Mouse (Mus musculus) megakaryocyte progenitor cell, adult 5-6 weeks (primary cell): Measurements from ENCODE around the gene Ctnnd2. TPM values are rescaled to one million over a fixed set of nuclear protein-coding genes. Genes with fewer than 3 reads are reported as not detected.

Experiments
- ATAC-seq: replicated peaks from 2 replicates; pipeline ENCODE4 v1.8.0; 2016; ENCODE audit warnings: mild to moderate bottlenecking, moderate TSS enrichment, inconsistent platforms; ENCODE audit not compliant: poor library complexity
- total RNA-seq, 2 experiments: library from RNA; stranded (forward) in 1 of 2; stranded (reverse) in 1 of 2; fragments of 157-497, 149-512 nt in 1 of 2; fragments of 200-1000 nt in 1 of 2; gene quantifications; 2 replicates each; pipeline versions ENCODE4 v1.2.3 to v1.2.4; 2015 to 2017

The Ctnnd2 gene
- total RNA-seq, 2 experiments from 2014 or later, result 0.10 TPM; not detected in 1

DNA sequence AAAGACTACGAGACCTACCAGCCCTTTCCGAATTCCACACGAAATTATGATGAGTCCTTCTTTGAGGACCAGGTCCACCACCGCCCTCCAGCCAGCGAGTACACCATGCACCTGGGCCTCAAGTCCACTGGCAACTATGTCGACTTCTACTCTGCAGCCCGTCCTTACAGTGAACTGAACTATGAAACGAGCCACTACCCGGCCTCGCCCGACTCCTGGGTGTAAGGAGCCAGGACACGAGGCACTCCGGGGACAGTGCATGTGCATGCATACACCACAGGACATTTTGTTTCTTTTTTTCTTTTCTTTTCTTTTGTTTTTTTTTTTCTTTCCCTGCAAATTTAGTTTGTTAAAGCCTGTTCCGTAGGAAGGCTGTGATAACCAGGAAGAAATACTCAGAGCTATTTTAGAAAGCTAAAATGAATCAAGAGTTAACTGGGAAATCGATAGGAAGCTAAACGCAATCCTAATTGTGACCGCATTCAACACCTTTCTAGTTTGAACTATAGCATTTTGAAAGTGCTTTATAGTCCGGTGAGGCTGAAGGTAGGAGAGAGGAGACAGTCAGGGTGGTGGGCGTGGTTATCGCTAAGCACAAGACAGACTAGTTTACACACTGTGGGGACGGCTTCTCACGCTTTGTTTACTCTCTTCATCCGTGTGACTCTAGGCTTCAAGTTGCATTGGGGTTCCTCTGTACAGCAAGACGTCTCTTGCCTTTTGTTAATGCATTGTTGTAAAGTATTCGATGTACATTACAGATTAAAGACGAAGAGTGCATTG, 855.2 kb downstream of the Ctnnd2 start:
- no peak for ATAC-seq

DNA sequence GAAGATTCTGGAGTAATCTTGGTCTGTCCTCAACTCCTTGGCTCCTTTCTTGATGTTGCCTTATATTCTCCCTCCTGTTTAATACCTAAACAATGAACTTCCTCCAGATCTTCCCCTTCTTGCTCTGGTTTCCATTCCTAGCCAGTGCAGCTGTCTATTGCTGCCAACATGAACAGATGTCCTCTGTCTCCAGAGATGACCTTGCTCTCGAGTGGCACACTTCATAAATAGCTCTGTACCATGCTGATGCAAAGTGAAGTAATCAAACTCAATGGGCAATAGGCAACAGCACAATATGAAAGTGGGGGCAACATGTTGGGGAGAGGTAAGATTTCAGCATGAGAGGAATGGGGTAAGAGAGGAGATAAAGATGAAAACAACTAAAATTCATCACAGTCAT, 872.6 kb downstream of the Ctnnd2 start:
- ATAC-seq, result no peak

DNA sequence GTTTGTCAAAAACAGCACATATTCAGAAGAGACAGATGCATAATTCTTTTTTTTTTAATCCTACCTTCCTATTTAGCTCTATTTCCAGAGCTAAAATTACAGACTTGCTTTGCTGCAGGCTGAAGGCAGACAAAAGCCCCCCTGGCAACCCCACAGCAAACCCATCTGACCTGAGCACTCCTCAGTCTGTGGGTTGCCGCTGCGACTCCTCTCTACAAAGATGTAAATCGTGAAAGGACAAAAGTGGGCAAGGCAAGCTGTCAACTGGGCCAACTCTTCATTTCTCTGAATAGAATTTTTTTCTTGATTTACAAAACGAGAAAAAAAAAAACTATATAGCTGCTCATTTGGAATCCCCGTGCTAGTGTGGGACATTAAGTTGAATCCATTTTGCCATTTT, 879.1 kb downstream of the Ctnnd2 start:
- no peak for ATAC-seq

DNA sequence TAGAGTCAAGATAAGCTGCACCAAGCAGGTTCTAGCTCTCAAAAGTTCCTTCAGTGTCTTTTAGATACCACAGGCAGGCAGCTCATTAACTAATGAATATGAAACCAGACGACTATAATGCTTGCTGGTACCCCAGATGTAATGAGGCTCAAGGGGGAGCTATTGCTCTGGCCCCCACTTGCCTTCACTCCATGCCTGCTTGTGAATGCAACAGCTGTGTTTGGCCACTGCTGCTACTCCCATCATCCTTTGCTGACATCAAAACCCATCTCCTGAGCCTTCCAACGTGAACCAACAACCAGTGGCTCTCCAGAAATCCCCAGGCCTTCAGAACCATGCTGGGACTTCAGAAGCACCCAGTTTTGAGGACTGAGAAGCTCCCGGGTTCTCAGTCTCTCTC, 883.8 kb downstream of the Ctnnd2 start:
- ATAC-seq, result no peak

DNA sequence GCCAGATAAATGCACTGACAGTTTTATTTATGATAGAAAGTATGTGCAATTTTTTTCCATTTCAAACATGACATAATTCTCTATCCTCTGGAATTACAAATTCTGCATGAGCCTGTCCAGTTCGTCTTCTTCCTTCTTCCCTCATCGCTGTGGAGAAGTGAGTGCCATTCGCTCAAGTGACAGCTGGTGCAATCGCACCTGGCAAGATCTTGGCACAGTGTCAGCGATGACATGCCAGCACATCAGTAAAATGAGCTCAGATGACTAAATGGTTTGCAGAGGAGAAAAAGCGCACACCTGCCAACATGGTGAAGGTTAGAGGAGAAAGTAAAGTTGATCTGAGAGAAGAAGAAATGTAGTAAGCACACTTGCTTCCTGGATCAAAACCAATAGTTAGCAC, 885.9 kb downstream of the Ctnnd2 start:
- ATAC-seq, result no peak

DNA sequence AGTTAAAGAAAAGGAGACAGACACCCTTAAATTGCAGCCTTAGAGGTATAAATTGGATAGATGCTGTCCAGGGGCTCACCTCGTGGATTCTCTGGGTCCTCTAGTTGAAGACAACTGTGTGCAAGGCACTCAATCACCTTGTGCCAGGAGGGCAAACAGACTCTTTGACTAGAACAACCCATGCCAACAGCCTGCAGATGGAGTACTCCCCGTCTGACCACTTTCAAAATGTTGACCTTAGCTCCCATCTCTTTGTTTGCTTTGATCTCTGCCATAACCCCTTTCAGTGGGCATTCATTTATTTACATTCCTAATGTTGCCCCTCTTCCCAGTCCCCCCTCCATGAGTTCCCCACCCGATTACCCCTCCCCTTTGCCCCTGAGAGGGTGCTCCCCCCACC, 891.3 kb downstream of the Ctnnd2 start:
- ATAC-seq, result no peak

DNA sequence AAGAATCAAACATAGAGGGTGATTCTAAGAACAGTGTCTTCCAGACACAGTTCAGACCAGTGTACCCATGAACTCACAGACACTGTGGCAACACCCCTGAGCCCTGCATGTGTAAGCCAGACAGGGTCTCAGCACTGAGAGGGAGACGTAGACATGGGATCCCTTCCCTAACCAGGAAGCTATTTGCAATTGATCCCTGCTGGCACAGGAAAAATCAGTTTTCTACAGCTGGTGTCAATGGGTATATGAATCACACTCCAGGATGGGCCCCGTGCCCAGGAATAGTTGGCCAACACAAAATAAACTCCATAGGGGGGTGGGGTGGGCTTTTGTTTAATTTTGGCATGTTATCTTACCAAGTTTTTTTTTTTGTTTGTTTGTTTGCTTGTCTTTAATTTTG, 895.7 kb downstream of the Ctnnd2 start:
- ATAC-seq, result no peak

DNA sequence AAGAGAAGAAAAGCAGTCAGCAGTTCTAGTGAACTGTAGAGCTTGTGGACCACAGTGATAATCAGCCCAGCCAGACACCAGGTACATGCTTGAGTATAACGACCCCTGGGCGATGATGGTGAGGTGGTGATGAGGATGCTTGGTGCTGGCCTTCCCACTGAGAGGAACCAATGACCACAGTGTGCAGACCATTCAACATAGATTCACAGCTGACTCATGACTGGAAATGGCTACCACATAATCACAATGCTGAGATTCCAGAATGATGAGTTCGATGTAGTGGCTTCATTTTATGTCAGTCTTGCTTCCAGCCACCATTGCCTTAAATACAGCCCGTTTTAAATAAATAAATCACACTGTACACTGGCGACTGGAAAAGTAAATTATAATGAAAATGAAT, 897.9 kb downstream of the Ctnnd2 start:
- ATAC-seq, result no peak
